Mouse (Mus musculus) stomach, postnatal 0 days (tissue): ENCODE results near the gene Aasdh. TPM values are rescaled to one million over a fixed set of nuclear protein-coding genes. Genes with fewer than 3 reads are reported as not detected.

Experiments used
- ATAC-seq: fragments of 200-750 bp; cut with Nextera tagmentation; 2 replicates; pipeline ENCODE4 v1.8.0; 2017; ENCODE audit not compliant: low FRiP score, low TSS enrichment
- DNase-seq: peaks from one replicate; pipeline ENCODE4 v3.0.0-alpha.2; 2016; ENCODE audit warnings: low spot score
- H3K27ac ChIP-seq: fragments of 300-500 bp; sonication (generic); replicated peaks from 2 replicates; pipeline ENCODE4 v1.5.1; 2014; ENCODE audit warnings: mild to moderate bottlenecking, control low read depth
- H3K27me3 ChIP-seq: fragments of 300-500 bp; sonication (generic); 2 replicates; pipeline ENCODE4 v1.6.1; 2014; ENCODE audit warnings: low read length; ENCODE audit not compliant: control insufficient read depth, insufficient read depth
- H3K36me3 ChIP-seq: fragments of 300-500 bp; sonication (generic); 2 replicates; pipeline ENCODE4 v1.6.1; 2014; ENCODE audit warnings: low read length, mixed read lengths; ENCODE audit not compliant: control insufficient read depth, insufficient read depth
- H3K4me1 ChIP-seq: fragments of 300-500 bp; sonication (generic); replicated peaks from 2 replicates; pipeline ENCODE4 v1.6.1; 2014; ENCODE audit warnings: antibody characterized with exemption; ENCODE audit not compliant: control insufficient read depth, insufficient read depth
- H3K4me2 ChIP-seq: fragments of 300-500 bp; sonication (generic); replicated peaks from 2 replicates; pipeline ENCODE4 v1.6.1; 2014; ENCODE audit warnings: low read depth, mild to moderate bottlenecking, control low read depth, moderate library complexity
- H3K4me3 ChIP-seq: fragments of 300-500 bp; sonication (generic); 2 replicates; pipeline ENCODE4 v1.5.1; 2014; ENCODE audit warnings: low read depth, low read length, control low read depth
- H3K9ac ChIP-seq: fragments of 300-500 bp; sonication (generic); 2 replicates; pipeline ENCODE4 v1.6.1; 2014; ENCODE audit warnings: mild to moderate bottlenecking, low read length, control low read depth, mixed read lengths
- H3K9me3 ChIP-seq: fragments of 300-500 bp; sonication (generic); 2 replicates; pipeline ENCODE4 v1.6.1; 2016; ENCODE audit warnings: low read length; ENCODE audit not compliant: control insufficient read depth
- CTCF ChIP-seq: IDR thresholded peaks from 2 replicates; pipeline ENCODE4 v1.5.1; 2016; ENCODE audit warnings: antibody characterized with exemption, low read depth, mild to moderate bottlenecking, moderate library complexity
- EP300 ChIP-seq: optimal IDR thresholded peaks from 2 replicates; pipeline ENCODE3; 2016; ENCODE audit warnings: antibody characterized with exemption
- WGBS: fragments of 180-500 bp; shearing (Covaris S2); extraction: QIAGEN DNeasy Blood & Tissue Kit; methylation state at CpG from one replicate; pipeline ENCODE4 v1.1.7; 2014; 5-methylcytosine and 5-hydroxymethylcytosine counted together
- polyA plus RNA-seq: library from polyadenylated mRNA; unstranded; fragments of >200 nt; fragmentation: Nextera tagmentation; extraction: Ambion mirVana; gene quantifications from 2 replicates; pipeline ENCODE4 v1.2.1, GENCODE M21; 2015

Gene Aasdh
- 7.0 and 7.4 TPM in 2 replicates for polyA plus RNA-seq

DNA sequence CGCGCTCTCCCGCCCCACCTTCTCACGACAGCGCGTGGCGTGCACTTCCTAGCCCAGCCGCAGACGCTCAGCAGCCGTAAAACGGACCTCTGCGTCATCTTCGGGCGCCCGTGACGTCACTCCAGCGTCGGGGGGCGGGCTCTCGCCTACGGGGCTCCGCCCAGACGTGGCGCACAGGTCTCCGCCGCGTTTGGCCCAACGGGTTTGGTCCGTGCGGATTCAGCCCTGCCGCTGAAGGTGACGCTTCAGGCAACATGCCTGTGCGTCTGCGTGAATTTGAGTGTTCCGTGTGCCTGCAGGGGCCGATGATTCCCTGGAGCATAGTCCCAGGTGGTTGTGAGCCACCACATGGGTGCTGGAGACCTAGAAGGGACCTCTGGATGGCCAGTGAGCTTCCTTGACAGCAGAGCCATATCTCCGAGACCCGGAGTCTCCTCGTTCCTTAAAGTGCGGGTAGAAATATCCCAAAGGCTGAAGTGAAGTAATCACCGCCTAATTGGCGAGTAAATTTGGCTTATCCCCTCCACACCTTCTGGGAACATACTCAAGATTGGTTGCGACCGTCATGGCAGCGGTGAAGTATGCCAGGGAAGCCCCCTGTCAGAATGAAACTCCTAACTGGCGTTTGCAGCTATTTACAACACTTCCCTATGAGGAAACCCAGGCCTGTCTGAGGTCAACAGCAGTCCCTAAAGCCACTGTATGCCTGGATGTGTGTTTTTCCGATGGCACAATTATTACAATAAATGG is at the start of gene Aasdh:
Gene Aasdh (minus strand): TSS at position 110 of the 750 bp plus-strand sequence.
- Histone ChIP-seq H3K36me3 (no peaks in the 10 kb centered on the region), H3K27ac (peak within 1 kb of the TSS; percentile 94), H3K27me3 (no peaks in the 10 kb centered on the region), H3K9ac (peak within 1 kb of the TSS; percentile 87), H3K4me3 (peak within 1 kb of the TSS; percentile 74), H3K9me3 (no peaks in the 10 kb centered on the region), H3K4me1 (no peaks in the 10 kb centered on the region), H3K4me2 (peak within 1 kb of the TSS; percentile 86)
- TF ChIP-seq CTCF (peak; percentile 44), EP300 (no peak)
- WGBS: 1% methylated on average over 47 of the region's 47 CpGs
- peak; percentile 99 for DNase-seq
- peak; percentile 97 for ATAC-seq

GRCm38 (mm10) chr5:76954271-76954900 is 49.1 kb upstream of the Aasdh start:
- no peaks in the 10 kb centered on the region for H3K9me3 ChIP-seq
- DNase-seq (no peak), ATAC-seq (no peak)
- H3K9ac ChIP-seq: no peak overlapping the region
- H3K36me3 ChIP-seq: peaks cover 13% of the 10 kb centered on the region
- 71% methylated on average over 6 of the region's 6 CpGs for WGBS
- no peak for TF ChIP-seq EP300
- TF ChIP-seq CTCF: no peak
- H3K4me3 ChIP-seq: no peak overlapping the region
- no peak overlapping the region for H3K4me2 ChIP-seq
- H3K27me3 ChIP-seq: no peaks in the 10 kb centered on the region
- no peak overlapping the region for H3K27ac ChIP-seq
- peaks cover 4% of the 10 kb centered on the region; the same call in 1 of the 2 replicates for H3K4me1 ChIP-seq

DNA sequence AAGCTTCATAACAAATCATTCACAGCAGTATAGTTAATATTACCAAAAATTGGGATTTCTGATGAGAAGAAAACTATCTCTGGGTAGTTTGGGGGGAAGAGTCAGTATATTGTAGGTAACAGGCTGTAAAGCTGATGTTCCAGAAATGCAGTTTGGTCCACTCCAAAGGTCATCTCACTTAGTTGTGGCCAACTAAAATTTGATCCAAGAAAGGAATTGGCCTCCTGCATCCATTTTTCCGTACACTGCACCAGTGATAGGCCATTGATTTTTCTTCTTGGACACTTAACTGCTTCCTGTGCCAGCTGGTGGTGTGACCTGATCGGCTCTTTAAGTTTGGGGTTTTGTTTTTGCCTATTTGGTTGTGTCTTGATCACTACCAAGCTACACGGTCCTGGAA is 48.5 kb upstream of the Aasdh start:
- TF ChIP-seq EP300 (no peak), CTCF (no peak)
- Histone ChIP-seq H3K4me1 (peaks cover 4% of the 10 kb centered on the region; the same call in 1 of the 2 replicates), H3K27me3 (no peaks in the 10 kb centered on the region), H3K9me3 (no peaks in the 10 kb centered on the region), H3K36me3 (peaks cover 11% of the 10 kb centered on the region; the same call in 1 of the 2 replicates), H3K27ac (no peak overlapping the region), H3K4me3 (no peak overlapping the region), H3K9ac (no peak overlapping the region), H3K4me2 (no peak overlapping the region)
- DNase-seq: no peak
- WGBS: 77% methylated on average over 3 of the region's 3 CpGs
- ATAC-seq: no peak

DNA sequence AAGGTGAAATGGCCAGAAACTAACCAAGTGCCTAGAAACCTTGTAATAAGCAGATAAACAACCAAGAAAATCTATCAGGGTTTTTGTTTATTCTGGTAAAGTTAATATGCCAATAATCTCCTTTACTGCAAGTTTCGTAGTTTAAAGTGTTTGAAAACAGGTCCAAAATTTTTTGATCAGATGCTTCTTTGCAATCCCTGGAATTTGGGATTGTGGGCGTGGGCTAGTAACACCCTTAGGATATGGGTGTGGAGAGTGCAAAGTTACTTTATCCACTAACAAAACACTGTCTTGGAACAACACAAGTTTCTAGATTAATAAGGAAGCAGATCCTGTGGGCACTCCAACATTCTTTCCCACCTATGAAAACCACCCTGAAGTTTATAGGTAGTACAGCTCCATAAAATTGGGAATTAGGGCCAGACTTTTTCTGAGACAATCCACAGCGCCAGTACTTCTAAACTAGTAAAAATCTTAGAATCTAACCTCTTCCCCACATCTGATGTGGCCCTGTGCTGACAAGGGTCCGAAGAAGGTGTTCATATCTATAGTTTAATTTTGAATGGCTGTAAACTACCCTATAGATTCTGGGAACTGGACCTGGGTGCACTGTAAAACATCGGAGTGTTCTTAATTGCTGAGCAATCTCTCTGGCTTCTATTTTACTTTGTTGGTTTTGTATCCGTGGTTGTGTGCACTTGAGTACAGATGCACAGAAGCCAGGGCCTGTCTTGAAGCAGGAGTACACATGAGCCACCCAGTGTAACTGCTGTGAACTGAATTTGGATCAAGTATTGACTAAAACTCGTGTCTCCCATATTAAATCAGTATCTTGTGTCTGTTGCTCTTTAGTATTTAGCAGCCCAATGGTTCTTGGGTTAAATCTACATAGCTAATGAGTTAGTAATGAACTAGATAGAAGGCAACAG is 47.1 kb upstream of the Aasdh start:
- no peaks in the 10 kb centered on the region for H3K27me3 ChIP-seq
- DNase-seq (no peak), ATAC-seq (no peak)
- peak overlapping the region; percentile 85 for H3K9ac ChIP-seq
- peak overlapping the region; percentile 91 for H3K4me2 ChIP-seq
- H3K4me1 ChIP-seq: peaks cover 4% of the 10 kb centered on the region; the same call in 1 of the 2 replicates
- H3K36me3 ChIP-seq: peaks cover 5% of the 10 kb centered on the region; the same call in 1 of the 2 replicates
- peak overlapping the region; percentile 70 for H3K4me3 ChIP-seq
- H3K27ac ChIP-seq: peak overlapping the region; percentile 86
- H3K9me3 ChIP-seq: no peaks in the 10 kb centered on the region
- WGBS: 7% methylated on average over 7 of the region's 7 CpGs
- 0 out of 2 replicates have a peak, but pooled peaks have one; percentile 9 for TF ChIP-seq CTCF
- no peak for TF ChIP-seq EP300

DNA sequence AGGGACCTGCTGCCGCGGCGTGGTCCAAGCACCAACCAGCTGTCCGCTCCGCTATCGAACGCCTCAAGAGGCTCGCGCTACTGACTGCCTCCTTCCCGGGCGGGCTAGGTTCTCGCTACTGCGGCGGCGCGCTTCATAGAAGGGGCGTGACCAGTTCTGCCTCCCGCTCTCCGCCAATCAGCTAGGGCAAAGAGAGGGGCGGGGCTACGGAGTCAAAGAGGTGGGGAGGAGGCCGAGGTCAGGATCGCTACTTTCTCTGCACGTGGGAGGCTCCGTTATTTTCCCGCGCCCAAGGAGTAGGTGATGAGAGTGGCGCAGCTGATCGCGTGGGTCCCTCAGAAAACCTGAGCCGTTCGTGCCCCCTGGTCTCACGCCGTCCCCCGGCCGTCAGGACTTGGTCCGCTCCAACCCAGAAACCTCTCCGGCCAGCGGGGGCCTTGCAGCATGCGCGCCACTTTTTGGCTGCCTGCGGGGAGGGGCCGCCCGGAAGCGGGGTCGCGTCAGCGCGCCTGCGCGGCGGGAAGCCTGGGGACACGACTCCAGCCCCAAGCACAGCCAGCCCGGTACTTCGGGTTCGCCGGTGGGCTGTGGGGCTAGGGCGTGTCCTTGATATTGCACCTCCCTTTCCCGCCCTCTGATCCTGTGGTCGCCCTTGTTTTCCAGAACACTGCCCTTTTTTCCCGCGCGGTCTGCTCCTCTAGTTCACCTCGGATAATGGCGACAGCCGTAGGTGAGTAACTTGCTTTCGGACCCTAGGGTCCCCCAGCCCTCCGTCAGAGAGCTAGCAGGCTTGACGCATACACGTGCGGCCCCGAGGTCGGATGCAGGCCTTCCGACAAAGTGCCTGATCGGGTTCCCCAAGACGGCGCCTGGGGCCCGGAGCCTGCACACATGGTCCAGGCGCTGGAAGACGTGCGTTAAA is 46.1 kb upstream of the Aasdh start, which contains the start of the genes Paics and Ppat:
Gene Paics (plus strand): TSS at position 202 of the 922 bp plus-strand sequence.
Gene Ppat (minus strand): TSS at position 473 of the 922 bp plus-strand sequence.
- H3K4me2 ChIP-seq: peak within 1 kb of the TSS; percentile 91
- peak; percentile 97 for ATAC-seq
- H3K27ac ChIP-seq: peak within 1 kb of the TSS; percentile 86
- TF ChIP-seq CTCF (peak; percentile 13; the same call in 1 of the 2 replicates), EP300 (no peak)
- H3K36me3 ChIP-seq: no peaks in the 10 kb centered on the region
- H3K9me3 ChIP-seq: no peaks in the 10 kb centered on the region
- no peaks in the 10 kb centered on the region for H3K27me3 ChIP-seq
- H3K4me1 ChIP-seq: peaks cover 4% of the 10 kb centered on the region; the same call in 1 of the 2 replicates
- H3K9ac ChIP-seq: peak within 1 kb of the TSS; percentile 85
- peak; percentile 99 for DNase-seq
- WGBS: under 1% methylated on average over 81 of the region's 81 CpGs
- peak within 1 kb of the TSS; percentile 70 for H3K4me3 ChIP-seq
